Mouse (Mus musculus): ENCODE data around the gene Slc25a13.

- TF ChIP-seq POLR2A (IDR thresholded peaks at IDR 0.05; ENCODE audit: insufficient read depth, low read depth, low read length): no peak
- no peak for TF ChIP-seq CTCF (IDR thresholded peaks at IDR 0.05; ENCODE audit: insufficient read depth, low read depth, low read length)
These were observed 34.8 kb downstream of the Slc25a13 start for GRCm38 (mm10) chr6:6182191-6182590.
